Mouse (Mus musculus): ENCODE results near the gene Tmem54. TPM values are rescaled to one million over a fixed set of nuclear protein-coding genes. Genes with fewer than 3 reads are reported as not detected.

The Tmem54 gene
- polyA plus RNA-seq, 1 experiment from 2014 or later = 44.2 TPM

GRCm38 (mm10) chr4:129086078-129086477 lies 19.3 kb upstream of the Tmem54 start:
- Histone ChIP-seq H3K36me3 (ENCODE audit: control insufficient read depth, insufficient read depth, low read length) (0 out of 2 replicates have a peak, but pooled peaks cover 5% of the 10 kb centered on the region), H3K9me3 (replicated peaks; ENCODE audit: control insufficient read depth, low read length) (no peaks in the 10 kb centered on the region), H3K9ac (ENCODE audit: low read length) (no peak overlapping the region), H3K4me3 (replicated peaks; ENCODE audit: low read length) (no peak overlapping the region), H3K4me1 (ENCODE audit: control insufficient read depth, insufficient read depth, low read length) (no peaks in the 10 kb centered on the region), H3K27ac (ENCODE audit: low read length) (no peak overlapping the region), H3K27me3 (ENCODE audit: control insufficient read depth, insufficient read depth, low read length) (no peaks in the 10 kb centered on the region), H3K4me2 (ENCODE audit: low read depth, low read length) (no peak overlapping the region)
- WGBS = 27% methylated on average over 8 of the region's 8 CpGs
- ATAC-seq (ENCODE audit: insufficient read depth, low FRiP score) = no peak

GRCm38 (mm10) chr4:129087850-129088249 lies 17.5 kb upstream of the Tmem54 start:
- WGBS = 48% methylated on average over 5 of the region's 5 CpGs
- H3K36me3 ChIP-seq (ENCODE audit: control insufficient read depth, insufficient read depth, low read length) = 0 out of 2 replicates have a peak, but pooled peaks cover 4% of the 10 kb centered on the region
- H3K9ac ChIP-seq (ENCODE audit: low read length) = no peak overlapping the region

DNA sequence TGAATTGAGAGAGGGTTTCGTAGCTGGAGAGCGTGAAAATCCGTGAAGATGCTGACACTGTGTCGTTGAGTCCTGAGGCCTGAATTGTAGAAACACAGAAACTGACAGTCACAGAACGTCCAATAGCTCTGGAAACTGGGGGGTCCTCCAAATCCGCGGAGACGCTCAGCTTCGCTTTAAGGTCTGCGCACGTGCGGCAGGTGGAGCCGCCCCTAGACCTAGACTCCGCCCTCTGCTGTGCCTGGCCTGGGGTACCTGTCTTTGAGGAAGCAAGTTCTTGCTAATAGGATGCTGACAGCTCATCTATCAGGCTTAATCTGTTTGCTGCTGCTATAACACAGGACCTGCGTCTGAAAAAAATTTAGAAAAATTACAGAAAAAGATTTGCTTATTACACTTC lies 10.1 kb upstream of the Tmem54 start:
- H3K9me3 ChIP-seq (replicated peaks; ENCODE audit: control insufficient read depth, low read length) = no peaks in the 10 kb centered on the region
- H3K4me1 ChIP-seq (ENCODE audit: control insufficient read depth, insufficient read depth, low read length) = no peaks in the 10 kb centered on the region

More at GRCm38 (mm10) chr4:129087850-129088249, 17.5 kb upstream of the Tmem54 start:
- Histone ChIP-seq H3K9me3 (replicated peaks; ENCODE audit: control insufficient read depth, low read length) (no peaks in the 10 kb centered on the region), H3K4me3 (replicated peaks; ENCODE audit: low read length) (no peak overlapping the region), H3K27me3 (ENCODE audit: control insufficient read depth, insufficient read depth, low read length) (no peaks in the 10 kb centered on the region), H3K27ac (ENCODE audit: low read length) (no peak overlapping the region), H3K4me1 (ENCODE audit: control insufficient read depth, insufficient read depth, low read length) (no peaks in the 10 kb centered on the region), H3K4me2 (ENCODE audit: low read depth, low read length) (no peak overlapping the region)
- ATAC-seq (ENCODE audit: insufficient read depth, low FRiP score) = no peak

GRCm38 (mm10) chr4:129097006-129097405 lies 8.3 kb upstream of the Tmem54 start:
- Histone ChIP-seq H3K9me3 (replicated peaks; ENCODE audit: control insufficient read depth, low read length) (no peaks in the 10 kb centered on the region), H3K27me3 (ENCODE audit: control insufficient read depth, insufficient read depth, low read length) (no peaks in the 10 kb centered on the region), H3K4me1 (ENCODE audit: control insufficient read depth, insufficient read depth, low read length) (no peaks in the 10 kb centered on the region), H3K36me3 (ENCODE audit: control insufficient read depth, insufficient read depth, low read length) (no peaks in the 10 kb centered on the region), H3K9ac (ENCODE audit: low read length) (no peak overlapping the region), H3K4me3 (replicated peaks; ENCODE audit: low read length) (no peak overlapping the region), H3K27ac (ENCODE audit: low read length) (no peak overlapping the region), H3K4me2 (ENCODE audit: low read depth, low read length) (no peak overlapping the region)
- ATAC-seq (ENCODE audit: insufficient read depth, low FRiP score) = no peak
- 71% methylated on average over 7 of the region's 7 CpGs for WGBS

More for the DNA sequence above, 10.1 kb upstream of the Tmem54 start:
- no peak overlapping the region for H3K9ac ChIP-seq (ENCODE audit: low read length)
- H3K27me3 ChIP-seq (ENCODE audit: control insufficient read depth, insufficient read depth, low read length) = no peaks in the 10 kb centered on the region
- WGBS = 22% methylated on average over 15 of the region's 15 CpGs
- no peaks in the 10 kb centered on the region for H3K36me3 ChIP-seq (ENCODE audit: control insufficient read depth, insufficient read depth, low read length)
- no peak overlapping the region for H3K27ac ChIP-seq (ENCODE audit: low read length)
- no peak overlapping the region for H3K4me2 ChIP-seq (ENCODE audit: low read depth, low read length)
- no peak overlapping the region for H3K4me3 ChIP-seq (replicated peaks; ENCODE audit: low read length)
- no peak for ATAC-seq (ENCODE audit: insufficient read depth, low FRiP score)

DNA sequence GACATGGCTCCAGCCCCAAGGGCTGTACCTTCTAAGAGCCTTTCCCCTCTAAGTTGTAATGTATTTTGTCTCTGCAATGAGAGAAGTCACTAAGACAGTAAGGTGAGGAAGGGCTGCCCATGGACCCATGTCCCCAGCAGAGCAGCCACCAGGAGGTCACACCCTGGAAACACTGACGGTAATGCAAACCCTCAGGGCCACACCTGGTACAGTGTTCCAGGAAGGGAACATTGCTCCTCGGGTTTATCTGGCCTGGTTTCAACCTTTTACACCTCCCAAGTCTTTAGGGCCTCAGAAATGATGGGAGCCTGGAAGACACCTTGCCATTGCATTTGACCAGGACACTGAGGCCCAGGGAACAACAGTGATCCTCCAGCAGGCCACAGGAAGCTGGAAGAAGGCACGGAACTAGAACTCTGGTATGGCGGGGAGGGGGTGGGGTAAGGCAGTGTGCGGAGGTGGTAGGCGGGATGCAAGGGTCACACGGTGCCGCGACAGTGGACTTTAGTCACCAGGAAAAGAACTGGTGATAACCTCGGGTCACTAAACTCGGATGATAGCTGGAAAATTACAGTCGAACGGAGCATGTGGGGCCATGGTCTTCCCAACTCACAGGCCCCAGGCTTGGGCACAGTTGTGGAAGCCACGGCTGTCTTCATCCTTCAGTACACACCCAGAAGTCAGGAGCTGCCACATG lies 3.1 kb upstream of the Tmem54 start:
- Histone ChIP-seq H3K27me3 (ENCODE audit: control insufficient read depth, insufficient read depth, low read length) (no peaks in the 10 kb centered on the region), H3K36me3 (ENCODE audit: control insufficient read depth, insufficient read depth, low read length) (no peaks in the 10 kb centered on the region), H3K4me1 (ENCODE audit: control insufficient read depth, insufficient read depth, low read length) (peaks cover 9% of the 10 kb centered on the region), H3K27ac (ENCODE audit: low read length) (no peak overlapping the region; the same call in 1 of the 2 replicates), H3K9me3 (replicated peaks; ENCODE audit: control insufficient read depth, low read length) (no peaks in the 10 kb centered on the region), H3K9ac (ENCODE audit: low read length) (no peak overlapping the region), H3K4me3 (replicated peaks; ENCODE audit: low read length) (no peak overlapping the region), H3K4me2 (ENCODE audit: low read depth, low read length) (no peak overlapping the region)
- WGBS = 60% methylated on average over 14 of the region's 14 CpGs
- ATAC-seq (ENCODE audit: insufficient read depth, low FRiP score) = peak; percentile 30; the same call in 1 of the 2 replicates

DNA sequence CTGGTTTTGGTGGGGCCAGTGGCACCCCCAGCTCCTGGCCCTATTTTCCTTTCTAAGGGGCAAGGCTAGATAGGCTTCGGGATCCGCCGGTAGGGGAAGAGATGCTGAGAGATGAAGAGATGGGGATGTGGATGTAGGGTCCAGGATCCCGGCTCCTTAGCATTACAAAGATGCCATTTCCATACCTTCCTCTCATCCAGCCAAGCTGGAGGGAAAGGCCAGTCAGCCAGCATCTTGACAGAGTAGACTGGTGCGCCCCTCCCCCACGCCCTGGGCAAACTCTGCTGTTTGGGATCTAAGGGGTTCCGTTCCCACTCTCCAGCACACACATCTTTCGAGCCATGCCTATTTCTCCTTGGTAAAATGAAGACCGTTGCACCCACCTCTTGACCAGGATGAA lies 725 bp downstream of the Tmem54 start:
- Histone ChIP-seq H3K36me3 (ENCODE audit: control insufficient read depth, insufficient read depth, low read length) (no peaks in the 10 kb centered on the region), H3K27ac (ENCODE audit: low read length) (peak overlapping the region; percentile 3; the same call in 1 of the 2 replicates), H3K4me1 (ENCODE audit: control insufficient read depth, insufficient read depth, low read length) (peaks cover 9% of the 10 kb centered on the region), H3K4me3 (replicated peaks; ENCODE audit: low read length) (peak overlapping the region; percentile 42), H3K9me3 (replicated peaks; ENCODE audit: control insufficient read depth, low read length) (no peaks in the 10 kb centered on the region), H3K9ac (ENCODE audit: low read length) (peak overlapping the region; percentile 24; the same call in 1 of the 2 replicates), H3K4me2 (ENCODE audit: low read depth, low read length) (peak overlapping the region; percentile 41), H3K27me3 (ENCODE audit: control insufficient read depth, insufficient read depth, low read length) (no peaks in the 10 kb centered on the region)
- WGBS = 29% methylated on average over 9 of the region's 9 CpGs
- ATAC-seq (ENCODE audit: insufficient read depth, low FRiP score) = no peak

DNA sequence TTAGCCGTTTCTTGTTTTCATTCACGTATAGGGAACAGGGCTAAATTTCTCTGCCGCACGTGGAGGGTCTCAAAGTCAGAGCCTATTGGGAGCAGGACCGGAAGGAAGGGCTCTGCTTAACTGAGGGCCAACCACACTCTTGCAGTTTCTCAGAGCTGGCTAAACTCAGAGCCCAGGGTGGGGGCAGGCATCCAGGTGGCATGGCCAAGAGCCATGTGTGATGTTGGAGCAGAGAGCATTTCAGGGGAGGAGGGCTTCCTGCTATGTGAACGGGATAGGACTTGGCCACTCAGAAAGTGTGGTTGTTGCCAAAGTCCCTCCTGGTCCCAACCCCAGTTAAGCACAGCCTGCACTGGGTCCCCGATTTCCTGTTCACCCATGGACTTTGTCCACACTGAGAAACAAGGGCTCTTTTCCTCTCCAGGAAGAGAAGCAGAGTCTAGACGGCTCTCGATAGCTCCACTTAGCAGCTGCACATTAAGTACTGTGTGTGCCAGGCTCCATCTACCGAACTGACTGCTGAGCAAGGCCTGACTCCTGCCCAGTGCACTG lies 2.1 kb downstream of the Tmem54 start:
- WGBS = 60% methylated on average over 10 of the region's 10 CpGs
- Histone ChIP-seq H3K4me3 (replicated peaks; ENCODE audit: low read length) (no peak overlapping the region), H3K9ac (ENCODE audit: low read length) (no peak overlapping the region), H3K4me1 (ENCODE audit: control insufficient read depth, insufficient read depth, low read length) (peaks cover 9% of the 10 kb centered on the region), H3K27ac (ENCODE audit: low read length) (peak overlapping the region; percentile 71), H3K36me3 (ENCODE audit: control insufficient read depth, insufficient read depth, low read length) (no peaks in the 10 kb centered on the region), H3K27me3 (ENCODE audit: control insufficient read depth, insufficient read depth, low read length) (no peaks in the 10 kb centered on the region), H3K9me3 (replicated peaks; ENCODE audit: control insufficient read depth, low read length) (no peaks in the 10 kb centered on the region), H3K4me2 (ENCODE audit: low read depth, low read length) (peak overlapping the region; percentile 41)
- peak; percentile 3; the same call in 1 of the 2 replicates for ATAC-seq (ENCODE audit: insufficient read depth, low FRiP score)

GRCm38 (mm10) chr4:129108624-129109023 lies 3.3 kb downstream of the Tmem54 start:
- 76% methylated on average over 7 of the region's 7 CpGs for WGBS
- Histone ChIP-seq H3K4me1 (ENCODE audit: control insufficient read depth, insufficient read depth, low read length) (peaks cover 9% of the 10 kb centered on the region), H3K36me3 (ENCODE audit: control insufficient read depth, insufficient read depth, low read length) (no peaks in the 10 kb centered on the region), H3K27me3 (ENCODE audit: control insufficient read depth, insufficient read depth, low read length) (no peaks in the 10 kb centered on the region), H3K27ac (ENCODE audit: low read length) (no peak overlapping the region), H3K4me2 (ENCODE audit: low read depth, low read length) (no peak overlapping the region), H3K4me3 (replicated peaks; ENCODE audit: low read length) (no peak overlapping the region), H3K9ac (ENCODE audit: low read length) (no peak overlapping the region), H3K9me3 (replicated peaks; ENCODE audit: control insufficient read depth, low read length) (no peaks in the 10 kb centered on the region)
- no peak for ATAC-seq (ENCODE audit: insufficient read depth, low FRiP score)

DNA sequence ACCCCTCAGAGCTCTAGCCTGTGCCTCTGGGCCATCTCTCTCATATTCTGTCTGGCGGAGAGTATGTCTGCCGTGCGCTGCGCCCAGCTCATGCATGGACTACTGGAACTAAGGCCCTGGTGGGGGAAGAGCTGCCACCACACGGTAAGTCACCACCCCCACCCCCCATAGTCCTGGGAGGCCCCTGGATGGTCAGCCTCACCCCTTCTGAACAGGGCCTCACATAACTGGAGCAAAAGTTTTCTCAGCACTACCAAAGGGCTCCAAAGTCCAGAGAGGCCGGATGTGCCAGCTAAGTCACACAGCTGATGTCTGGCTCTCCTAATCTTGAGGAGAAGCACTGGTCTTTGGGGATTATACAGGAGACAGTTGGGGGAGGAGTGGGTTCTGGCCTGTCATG lies 5.5 kb downstream of the Tmem54 start:
- H3K27ac ChIP-seq (ENCODE audit: low read length) = no peak overlapping the region
- H3K36me3 ChIP-seq (ENCODE audit: control insufficient read depth, insufficient read depth, low read length) = no peaks in the 10 kb centered on the region

More for the DNA sequence above, 5.5 kb downstream of the Tmem54 start:
- peaks cover 4% of the 10 kb centered on the region for H3K4me1 ChIP-seq (ENCODE audit: control insufficient read depth, insufficient read depth, low read length)
- ATAC-seq (ENCODE audit: insufficient read depth, low FRiP score) = no peak
- WGBS = 82% methylated on average over 6 of the region's 6 CpGs
- no peak overlapping the region for H3K4me3 ChIP-seq (replicated peaks; ENCODE audit: low read length)
- H3K9ac ChIP-seq (ENCODE audit: low read length) = no peak overlapping the region
- no peaks in the 10 kb centered on the region for H3K27me3 ChIP-seq (ENCODE audit: control insufficient read depth, insufficient read depth, low read length)
- H3K9me3 ChIP-seq (replicated peaks; ENCODE audit: control insufficient read depth, low read length) = no peaks in the 10 kb centered on the region
- no peak overlapping the region for H3K4me2 ChIP-seq (ENCODE audit: low read depth, low read length)
